Mouse (Mus musculus) gastrocnemius, postnatal 25 days (tissue): ENCODE data around the gene Ccdc144b. TPM values are rescaled to one million over a fixed set of nuclear protein-coding genes. Genes with fewer than 3 reads are reported as not detected.

ENCODE experiments used
- total RNA-seq, 2 experiments: library from RNA; stranded (reverse); gene quantifications; 1 replicate in 1 of 2; 2 replicates in 1 of 2; pipeline ENCODE4 v1.2.3; 2021

Gene Ccdc144b
- total RNA-seq, 2 experiments from 2014 or later, result not detected

Other genes with a start within 250 kb of the Ccdc144b start
- gene Dcun1d1, start 116.1 kb downstream of the Ccdc144b start, total RNA-seq, result 10 to 100 TPM; 72.4 to 77.8 TPM
- gene Mccc1, start 52.9 kb downstream of the Ccdc144b start, total RNA-seq, result 10 to 100 TPM; 33.0 to 37.0 TPM
- 10 to 100 TPM; 22.3 to 24.1 TPM for gene Acad9, start 12.4 kb upstream of the Ccdc144b start, total RNA-seq
- 1 to 10 TPM; 1.6 to 1.8 TPM for gene D3Ertd254e, start 97.5 kb upstream of the Ccdc144b start, total RNA-seq
- not detected for gene Qrfpr, start 168.8 kb upstream of the Ccdc144b start, total RNA-seq